Mouse (Mus musculus) liver (tissue): ENCODE measurements at regions not wholly inside any gene's neighbourhood (a gene's known extent, or its start where the extent isn't known, plus 50 kb on each side); places are given as distances from the start of the nearest gene placed in this dataset.

Source experiments
- DNase-seq: peaks from one replicate; pipeline ENCODE4 v3.0.0-alpha.2; 2020; ENCODE audit warnings: mixed read lengths

GRCm38 (mm10) chr6:118285246-118285645 lies 87.7 kb upstream of the Ret start:
- DNase-seq = no peak

- DNase-seq = no peak
Measured at GRCm38 (mm10) chr6:118283949-118284568, 86.5 kb upstream of the Ret start.

- DNase-seq = no peak
Measured at GRCm38 (mm10) chr6:118263951-118264350, 66.4 kb upstream of the Ret start.

GRCm38 (mm10) chr6:118259881-118260280 lies 62.4 kb upstream of the Ret start:
- DNase-seq = no peak

GRCm38 (mm10) chr6:118254871-118255270 lies 57.4 kb upstream of the Ret start:
- no peak for DNase-seq

GRCm38 (mm10) chr6:118252711-118253110 lies 55.2 kb upstream of the Ret start:
- DNase-seq = no peak

GRCm38 (mm10) chr6:118251131-118251530 lies 53.6 kb upstream of the Ret start:
- DNase-seq = no peak

GRCm38 (mm10) chr6:118250006-118250405 lies 52.5 kb upstream of the Ret start:
- DNase-seq = no peak
